Mouse (Mus musculus) ovary, adult 10 weeks (tissue): Measurements from ENCODE around the gene Il20. TPM values are rescaled to one million over a fixed set of nuclear protein-coding genes. Genes with fewer than 3 reads are reported as not detected.

Experiments used
- polyA plus RNA-seq: library from polyadenylated mRNA; stranded (reverse); fragments of 350-450 nt; fragmentation: Illumina TruSeq; extraction: RNeasy Lipid Tissue Mini Kit (QIAGEN cat#74804); gene quantifications from one replicate; pipeline ENCODE4 v1.2.3, GENCODE M21; 2014

Gene Il20
- 0.40 TPM for polyA plus RNA-seq

GRCm38 (mm10) chr1:130911401-130912010 is at the start of gene Il20:
Gene Il20 (minus strand): TSS chr1:130911451.

DNA sequence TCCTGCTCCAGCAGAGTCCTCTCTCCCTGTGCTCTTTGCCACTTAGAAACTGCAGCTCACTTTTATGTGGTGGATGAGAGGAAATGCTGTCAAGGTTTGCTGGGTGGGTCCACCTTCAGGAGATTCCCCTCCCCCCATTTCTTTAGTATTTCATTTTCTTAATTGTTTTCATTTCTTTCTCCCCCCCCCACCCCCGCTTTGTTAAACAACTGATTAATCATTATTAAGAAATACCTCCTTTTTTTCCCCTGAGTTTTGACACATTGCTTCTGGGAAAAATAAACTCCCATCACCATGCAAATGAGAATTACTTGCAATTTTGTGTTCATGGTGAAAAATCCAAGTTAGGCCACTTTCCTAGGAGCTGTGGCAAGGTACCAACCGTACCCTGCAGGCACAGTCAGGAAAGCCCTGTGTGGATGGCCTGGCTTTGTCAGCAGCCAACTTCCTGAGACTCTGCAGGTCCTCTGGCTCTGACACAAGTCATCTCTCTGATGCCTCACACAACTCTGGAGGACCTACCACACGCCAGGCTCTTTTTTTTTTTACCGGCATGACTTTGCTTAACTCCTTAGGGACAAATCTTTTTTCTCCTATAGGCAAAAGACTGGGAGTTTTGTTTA is 28.9 kb upstream of the Il20 start, which contains the start of gene Il19:
Gene Il19, minus strand, starts transcription at position 51 of the 623 bp plus-strand sequence.

GRCm38 (mm10) chr1:130887354-130887753 is 23.9 kb downstream of the Il20 start, which contains the start of gene Il24:
Gene Il24 (minus strand): TSS chr1:130887454.

GRCm38 (mm10) chr1:130865541-130866221 is 45.6 kb downstream of the Il20 start, which contains the start of gene Fcmr:
Gene Fcmr (plus strand): TSS chr1:130865669.

Other genes with a start within 250 kb of the Il20 start
- 0.20 TPM for gene C4bp, start 249.8 kb downstream of the Il20 start, polyA plus RNA-seq
- not detected for gene Gm29427, start 195.7 kb downstream of the Il20 start, polyA plus RNA-seq
- gene Yod1, start 194.1 kb downstream of the Il20 start, polyA plus RNA-seq: 20.7 TPM
- 16.1 TPM for gene Pfkfb2, start 182.2 kb downstream of the Il20 start, polyA plus RNA-seq
- gene AA986860, start 179.5 kb downstream of the Il20 start, polyA plus RNA-seq: 0.91 TPM
- not detected for gene Fcamr, start 110.5 kb downstream of the Il20 start, polyA plus RNA-seq
- gene Pigr, start 84.8 kb downstream of the Il20 start, polyA plus RNA-seq: 0.23 TPM
- gene Fcmr, start 45.8 kb downstream of the Il20 start, polyA plus RNA-seq: not detected
- not detected for gene Il24, start 24.0 kb downstream of the Il20 start, polyA plus RNA-seq
- not detected for gene Il19, start 28.7 kb upstream of the Il20 start, polyA plus RNA-seq
- not detected for gene Il10, start 108.4 kb upstream of the Il20 start, polyA plus RNA-seq
- 37.5 TPM for gene Mapkapk2, start 186.4 kb upstream of the Il20 start, polyA plus RNA-seq
- 3.1 TPM for gene Dyrk3, start 226.9 kb upstream of the Il20 start, polyA plus RNA-seq
- gene Eif2d, start 241.7 kb upstream of the Il20 start, polyA plus RNA-seq: 24.5 TPM